Mouse (Mus musculus) lung, adult 18-20 months (tissue): ENCODE measurements around the gene Dnaic2.
A peak's percentile ranks its signal among the peaks of the same experiment; 100 is the strongest.

ENCODE experiments used
- DNase-seq, 2 experiments: peaks; one replicate each; pipeline ENCODE4 v3.0.0; 2022; ENCODE audit warnings: mixed read lengths in 2 of 2

Dnaic2 gene

GRCm38 (mm10) chr11:114747564-114748138 is 20.4 kb downstream of the Dnaic2 start:
- DNase-seq: peak; percentile 32 to 44

GRCm38 (mm10) chr11:114764820-114765818 is 37.9 kb downstream of the Dnaic2 start, which contains the start of gene Kif19a:
Gene Kif19a (plus strand): TSS chr11:114765388.
- peak; percentile 63 to 70 for DNase-seq

DNA sequence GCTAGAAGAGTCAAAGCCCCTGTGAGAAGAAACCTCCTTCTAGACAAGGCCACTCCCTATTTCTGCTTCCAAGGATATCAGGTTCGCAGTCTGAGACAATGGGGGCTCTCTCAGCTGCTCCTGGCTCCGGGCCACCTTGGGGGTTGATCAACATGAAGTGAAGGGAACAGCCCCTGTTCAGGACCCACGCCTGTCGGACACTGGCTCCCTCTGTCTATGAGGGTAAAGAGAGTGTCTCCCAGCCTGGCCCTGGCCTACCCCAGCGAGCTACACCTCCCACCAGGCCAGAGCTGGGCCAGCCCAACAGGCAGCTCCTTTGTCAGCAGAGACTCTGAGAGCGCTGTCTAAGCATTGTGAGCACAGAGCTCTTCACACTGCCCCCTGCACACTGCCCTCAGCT is 42.7 kb downstream of the Dnaic2 start:
- no peak for DNase-seq

DNA sequence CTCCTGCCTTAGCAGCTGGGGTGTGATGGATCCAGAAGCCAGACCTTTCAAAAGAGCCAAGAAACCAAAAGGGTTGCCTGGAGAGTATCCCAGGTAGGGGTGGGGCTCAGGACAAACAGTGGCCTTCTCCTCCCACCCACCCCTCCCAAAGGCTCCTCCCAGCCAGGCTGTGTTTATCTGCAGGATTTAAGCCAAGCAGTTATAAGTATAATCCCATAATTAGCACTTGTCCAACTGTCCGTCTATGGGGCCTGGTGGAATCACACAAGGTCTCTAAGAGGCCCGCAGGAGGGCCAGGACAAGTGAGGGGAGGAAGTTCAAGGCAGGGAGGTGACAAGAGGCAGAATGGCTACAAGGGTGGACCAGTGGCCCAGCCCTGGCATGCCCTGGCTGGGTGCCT is 44.7 kb downstream of the Dnaic2 start:
- DNase-seq: no peak

DNA sequence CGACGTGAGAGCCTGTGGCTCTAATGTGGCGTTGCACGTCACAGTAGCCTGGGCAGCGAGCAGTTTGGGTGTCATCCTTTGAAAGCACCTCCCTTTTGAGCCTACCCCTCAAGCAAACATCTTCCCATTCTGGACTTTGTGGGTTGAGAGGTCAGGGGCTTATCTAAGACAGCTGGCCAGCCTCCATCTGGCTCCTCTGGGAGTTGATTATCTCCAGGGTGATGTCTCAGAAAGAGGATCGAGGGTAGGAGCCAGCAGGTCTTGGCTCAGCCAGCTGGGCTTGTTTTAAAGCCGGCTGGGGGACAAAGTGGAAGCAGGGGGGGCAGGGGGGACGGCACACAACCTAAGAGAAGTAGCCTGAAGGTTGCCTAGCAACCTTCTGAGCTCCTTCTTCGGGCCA is 52.9 kb downstream of the Dnaic2 start:
- DNase-seq: no peak

GRCm38 (mm10) chr11:114785892-114786291 is 58.7 kb downstream of the Dnaic2 start:
- DNase-seq: no peak

DNA sequence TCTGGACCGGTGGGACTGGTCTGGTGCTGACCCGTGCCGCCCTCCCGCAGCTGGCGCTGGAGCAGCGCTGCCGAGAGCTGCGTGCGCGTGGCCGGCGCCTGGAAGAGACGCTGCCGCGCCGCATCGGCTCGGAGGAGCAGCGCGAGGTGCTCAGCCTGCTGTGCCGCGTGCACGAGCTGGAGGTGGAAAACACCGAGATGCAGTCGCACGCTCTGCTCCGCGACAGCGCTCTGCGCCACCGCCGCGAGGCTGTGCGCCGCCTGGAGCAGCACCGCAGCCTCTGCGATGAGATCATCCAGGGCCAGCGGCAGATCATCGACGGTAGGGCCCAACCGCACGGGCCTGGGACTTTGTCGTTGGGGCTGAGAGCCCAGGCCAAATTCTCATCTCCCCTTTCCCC is 59.1 kb downstream of the Dnaic2 start:
- DNase-seq: no peak

DNA sequence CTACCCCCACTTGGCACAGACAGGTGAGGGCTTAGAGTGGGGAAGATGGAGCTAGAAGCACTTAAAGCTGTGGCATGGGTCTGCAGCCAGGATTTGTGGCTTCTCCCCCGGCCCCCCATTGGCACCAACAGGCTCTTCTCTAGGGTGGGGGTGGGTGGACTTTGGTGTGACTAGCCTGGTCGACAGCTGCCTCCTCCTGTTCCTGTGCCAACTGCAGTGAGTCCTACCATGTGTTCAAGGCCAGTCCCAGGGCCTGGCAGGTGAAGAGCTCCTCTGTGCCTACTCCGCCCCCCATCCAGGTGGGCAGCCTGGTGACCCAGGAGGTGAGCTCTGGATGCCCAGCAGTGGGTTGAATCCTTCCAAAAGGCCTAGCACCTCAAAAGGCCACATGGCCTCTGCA is 60.4 kb downstream of the Dnaic2 start:
- DNase-seq: no peak

- peak; percentile 63 to 69 for DNase-seq
Observed at GRCm38 (mm10) chr11:114789061-114789714, 62.0 kb downstream of the Dnaic2 start.

- DNase-seq: no peak
Observed at GRCm38 (mm10) chr11:114789716-114790115, 62.5 kb downstream of the Dnaic2 start.

GRCm38 (mm10) chr11:114790171-114790570 is 63.0 kb downstream of the Dnaic2 start:
- no peak for DNase-seq

- no peak for DNase-seq
Observed at GRCm38 (mm10) chr11:114790841-114791240, 63.6 kb downstream of the Dnaic2 start.

- DNase-seq: no peak
Observed at GRCm38 (mm10) chr11:114791351-114791889, 64.2 kb downstream of the Dnaic2 start.

DNA sequence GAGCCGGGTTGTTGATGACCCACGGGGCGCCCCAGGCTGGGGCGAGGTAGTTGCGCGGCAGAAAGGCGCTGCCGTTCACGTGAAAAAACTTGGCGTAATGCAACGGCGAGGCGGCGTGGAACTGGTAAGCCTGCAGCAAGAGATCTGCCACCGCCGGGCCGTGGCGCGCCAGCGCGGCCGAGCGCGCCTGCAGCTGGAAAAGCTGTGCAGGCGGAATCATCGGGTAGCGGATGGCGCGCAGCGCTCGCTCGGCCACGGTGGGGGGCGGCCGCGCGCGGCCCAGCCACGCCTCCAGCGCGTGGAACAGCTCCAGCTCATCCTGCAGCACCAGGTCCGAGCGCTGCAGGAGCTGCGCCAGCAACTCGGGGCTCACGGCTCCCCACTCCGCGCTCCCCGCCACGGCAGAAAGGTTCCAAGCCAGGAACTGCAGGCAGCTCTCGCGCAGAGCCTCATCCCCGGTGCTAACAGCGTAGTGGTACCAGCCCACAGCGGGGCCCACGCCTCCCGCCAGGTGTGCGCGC is 64.7 kb downstream of the Dnaic2 start:
- no peak for DNase-seq

- no peak for DNase-seq
Observed at GRCm38 (mm10) chr11:114792931-114793494, 65.8 kb downstream of the Dnaic2 start.

DNA sequence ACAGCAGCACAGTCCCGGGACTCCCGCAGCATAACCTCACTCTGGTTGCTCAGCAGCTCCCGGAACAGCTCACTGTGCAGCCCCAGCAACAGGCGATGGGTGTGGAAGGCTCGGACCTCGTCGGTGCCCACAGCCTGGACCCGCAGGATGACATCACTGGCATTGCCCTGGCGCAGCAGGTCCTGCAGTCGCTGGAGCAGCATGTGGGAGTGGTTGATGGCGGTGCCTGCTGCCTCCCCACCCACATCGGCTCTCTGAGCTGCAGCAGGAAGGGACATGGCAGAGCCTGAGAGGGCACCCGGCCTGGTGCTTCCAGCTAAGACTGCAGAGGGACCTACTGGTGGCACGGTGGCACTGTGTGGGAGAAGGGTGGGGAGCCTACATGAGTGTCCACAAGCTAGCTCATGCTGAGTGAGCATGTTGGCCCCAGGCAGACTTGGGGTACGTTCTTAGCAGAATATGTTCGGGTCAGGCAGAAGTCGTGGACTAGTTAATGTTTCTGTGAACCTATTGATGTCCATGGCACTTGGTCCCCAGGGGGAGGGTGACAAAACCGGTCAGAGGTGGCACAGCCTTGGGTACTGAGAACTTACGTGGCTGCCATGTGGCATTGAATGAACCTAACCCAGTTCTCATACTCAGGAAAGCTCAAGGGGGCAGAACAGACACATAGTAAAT is 66.8 kb downstream of the Dnaic2 start:
- DNase-seq: no peak

DNA sequence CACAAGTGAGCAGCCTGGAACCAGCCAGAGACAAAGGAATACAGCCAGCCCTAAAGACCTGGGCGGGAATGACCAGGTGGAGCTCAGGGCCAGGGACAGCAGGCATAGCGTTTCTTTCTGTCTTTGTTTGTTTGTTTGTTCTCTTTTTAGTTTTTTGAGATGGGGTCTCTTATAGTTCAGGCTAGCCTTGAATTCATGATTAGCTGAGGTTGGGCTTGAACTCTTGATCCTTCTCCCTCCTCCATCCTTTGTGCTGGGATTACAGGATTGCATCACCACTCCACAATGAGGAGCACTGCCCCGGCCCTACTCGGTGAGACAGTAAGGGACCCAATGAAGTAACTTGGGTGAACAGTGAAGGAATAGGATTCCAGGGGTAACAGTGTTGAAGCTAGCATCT is 67.5 kb downstream of the Dnaic2 start:
- DNase-seq: no peak

DNA sequence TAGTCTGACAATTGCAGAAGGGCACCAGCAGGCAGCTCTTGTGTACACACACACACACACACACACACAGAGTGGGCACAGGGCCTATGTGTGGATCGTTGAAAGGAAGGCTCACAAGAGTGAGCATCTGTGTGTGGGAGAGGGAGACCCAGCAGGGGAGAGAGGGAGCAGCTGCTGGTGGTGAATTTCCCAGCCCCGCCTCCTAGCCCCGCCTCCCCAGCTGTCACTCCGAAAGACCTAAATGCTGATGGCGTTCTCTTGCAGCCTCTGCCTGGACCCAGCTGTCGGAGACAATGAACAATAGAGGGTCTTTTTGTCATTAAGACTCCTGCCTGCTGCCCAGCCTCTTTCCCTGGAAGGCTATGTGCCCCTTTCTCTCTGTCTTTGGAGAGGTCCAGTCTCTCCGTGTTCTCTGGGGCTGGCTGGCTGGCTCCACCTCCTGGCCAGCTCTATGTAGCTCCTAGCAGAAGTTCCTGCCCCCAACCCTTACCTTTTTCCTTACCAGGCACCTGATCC is 68.1 kb downstream of the Dnaic2 start:
- peak in 1 of 2 experiments; percentile 8 for DNase-seq

GRCm38 (mm10) chr11:114795848-114796322 is 68.7 kb downstream of the Dnaic2 start, which contains the start of gene Btbd17:
Gene Btbd17 (minus strand): TSS chr11:114795945.
- no peak for DNase-seq

DNA sequence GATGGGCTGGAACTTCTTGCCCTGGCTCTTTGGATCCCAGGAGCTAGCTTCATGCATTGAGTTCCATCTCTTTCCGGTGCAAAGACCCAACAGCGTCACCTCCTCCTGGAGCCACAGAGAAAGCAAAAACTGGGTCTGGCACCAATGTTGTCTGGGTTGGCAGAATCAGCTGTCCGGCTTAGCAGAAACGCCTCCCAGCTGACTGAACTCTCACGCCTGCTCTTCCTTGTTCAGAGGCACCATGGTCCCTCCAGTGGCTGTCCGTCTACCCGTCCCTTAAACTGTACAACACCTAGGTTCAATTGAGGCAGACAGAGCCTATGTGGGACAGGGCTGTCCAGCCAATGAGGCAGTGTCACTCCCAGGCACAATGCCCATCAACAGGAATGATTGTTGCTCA is 70.0 kb downstream of the Dnaic2 start:
- DNase-seq: no peak

DNA sequence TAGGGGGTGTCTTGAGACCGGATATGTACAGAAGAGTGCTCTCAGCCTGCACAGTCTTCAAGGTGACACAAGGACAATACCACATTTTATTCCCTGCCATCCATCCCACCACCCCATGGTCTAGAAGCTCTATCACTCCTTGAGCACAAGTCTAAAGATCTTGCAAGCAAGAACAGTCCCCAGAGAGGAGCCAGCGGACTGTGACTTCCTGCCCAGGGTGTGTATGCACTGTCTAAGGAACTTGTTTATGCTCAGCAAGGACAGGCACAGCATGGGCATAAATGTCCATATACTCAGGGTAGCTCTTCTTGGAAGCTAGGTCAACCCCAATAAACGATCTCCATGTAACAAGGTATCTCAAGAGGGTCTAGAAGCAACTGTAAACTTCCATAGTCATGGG is 70.8 kb downstream of the Dnaic2 start:
- DNase-seq: no peak

GRCm38 (mm10) chr11:114798624-114799023 is 71.4 kb downstream of the Dnaic2 start, which contains the start of gene Gpr142:
Gene Gpr142 (plus strand): TSS chr11:114798924.
- DNase-seq: no peak
